Mouse (Mus musculus) forebrain, embryonic 12.5 days (tissue): Measurements from ENCODE around the gene Srsf5. TPM values are rescaled to one million over a fixed set of nuclear protein-coding genes. Genes with fewer than 3 reads are reported as not detected.
"Not testable (repeated sequence)": the region's sequence is repeated elsewhere in the genome, so short reads cannot be mapped to it uniquely, and the experiment has no call there.

ENCODE experiments used
- ATAC-seq: fragments of 200-750 bp; cut with Nextera tagmentation; 2 replicates; pipeline ENCODE4 v1.8.0; 2017; ENCODE audit warnings: moderate TSS enrichment; ENCODE audit not compliant: low FRiP score
- H3K27ac ChIP-seq: fragments of 300-500 bp; sonication (generic); 2 replicates; pipeline ENCODE4 v1.5.1; 2016; ENCODE audit warnings: mild to moderate bottlenecking
- H3K27me3 ChIP-seq: fragments of 300-500 bp; sonication (generic); 2 replicates; pipeline ENCODE4 v1.6.1; 2016; ENCODE audit warnings: mild to moderate bottlenecking
- H3K36me3 ChIP-seq: fragments of 300-500 bp; sonication (generic); replicated peaks from 2 replicates; pipeline ENCODE4 v1.6.1; 2016; ENCODE audit warnings: mild to moderate bottlenecking
- H3K4me1 ChIP-seq: fragments of 300-500 bp; sonication (generic); 2 replicates; pipeline ENCODE4 v1.6.1; 2016
- H3K4me2 ChIP-seq: fragments of 300-500 bp; sonication (generic); 2 replicates; pipeline ENCODE4 v1.6.1; 2016; ENCODE audit warnings: mild to moderate bottlenecking, moderate library complexity
- H3K4me3 ChIP-seq: fragments of 300-500 bp; sonication (generic); replicated peaks from 2 replicates; pipeline ENCODE4 v1.5.1; 2016; ENCODE audit warnings: mild to moderate bottlenecking
- H3K9ac ChIP-seq: fragments of 300-500 bp; sonication (generic); 2 replicates; pipeline ENCODE4 v1.6.1; 2016; ENCODE audit warnings: mild to moderate bottlenecking
- H3K9me3 ChIP-seq: fragments of 300-500 bp; sonication (generic); 2 replicates; pipeline ENCODE4 v1.6.1; 2016
- WGBS: fragments of 180-500 bp; shearing (Covaris S2); methylation state at CpG from one replicate; pipeline ENCODE4 v1.1.7; 2016; 5-methylcytosine and 5-hydroxymethylcytosine counted together
- polyA plus RNA-seq: library from polyadenylated mRNA; unstranded; fragments of >200 nt; fragmentation: Nextera tagmentation; extraction: Ambion mirVana; gene quantifications from 2 replicates; pipeline ENCODE4 v1.2.1, GENCODE M21; 2016

The Srsf5 gene
- polyA plus RNA-seq, 1 experiment from 2014 or later: 656 TPM

GRCm38 (mm10) chr12:80931402-80932140 lies 13.7 kb upstream of the Srsf5 start:
- no peak overlapping the region for H3K27ac ChIP-seq
- H3K9me3 ChIP-seq: no peaks in the 10 kb centered on the region
- no peak overlapping the region for H3K4me3 ChIP-seq
- no peaks in the 10 kb centered on the region for H3K4me1 ChIP-seq
- no peak overlapping the region for H3K4me2 ChIP-seq
- ATAC-seq: no peak
- H3K27me3 ChIP-seq: no peaks in the 10 kb centered on the region
- H3K9ac ChIP-seq: no peak overlapping the region
- WGBS: 90% methylated on average over 3 of the region's 3 CpGs
- no peaks in the 10 kb centered on the region for H3K36me3 ChIP-seq

DNA sequence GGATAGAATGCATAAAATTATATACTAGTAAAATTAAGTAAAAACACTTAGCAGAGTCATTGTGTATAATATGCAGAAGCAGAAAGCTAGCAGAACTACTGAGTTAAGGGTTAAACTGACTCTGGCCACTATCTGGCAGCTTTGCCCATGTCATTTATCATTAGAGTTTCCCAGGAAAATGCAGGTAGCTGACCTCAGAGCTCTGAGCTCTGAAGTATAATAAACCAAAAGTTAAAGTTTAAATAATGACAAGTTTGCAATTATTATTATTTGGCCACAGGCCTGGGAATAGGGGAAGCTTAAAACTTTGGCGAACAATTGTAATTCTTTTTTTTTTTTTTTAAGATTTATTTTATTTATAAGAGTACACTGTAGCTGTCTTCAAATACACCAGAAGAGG lies 12.4 kb upstream of the Srsf5 start:
- Histone ChIP-seq H3K36me3 (no peaks in the 10 kb centered on the region), H3K27me3 (no peaks in the 10 kb centered on the region), H3K9ac (no peak overlapping the region), H3K9me3 (no peaks in the 10 kb centered on the region), H3K4me1 (no peaks in the 10 kb centered on the region), H3K27ac (no peak overlapping the region), H3K4me2 (no peak overlapping the region), H3K4me3 (no peak overlapping the region)
- 100% methylated on average over 1 of the region's 1 CpGs for WGBS
- no peak for ATAC-seq

DNA sequence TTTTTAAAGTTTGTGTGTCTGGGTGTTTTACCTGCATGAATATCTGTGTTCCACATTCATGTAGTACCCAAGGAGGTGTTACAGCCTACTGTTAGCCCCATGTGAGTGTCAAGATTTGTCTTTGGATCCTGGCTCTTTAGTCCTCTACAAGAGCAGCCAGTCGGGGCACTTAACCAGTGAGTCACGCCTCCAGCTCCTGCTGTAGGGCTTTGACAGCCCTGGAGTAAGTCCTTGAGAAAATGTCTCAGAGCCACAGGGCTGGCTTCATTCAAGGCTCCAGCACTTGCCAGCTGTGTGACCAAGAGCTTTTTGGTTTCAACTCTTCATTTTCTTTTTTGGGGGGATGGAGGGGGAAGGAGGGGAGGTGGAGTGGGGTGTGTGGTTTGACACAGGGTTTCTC lies 8.6 kb upstream of the Srsf5 start:
- Histone ChIP-seq H3K4me1 (no peaks in the 10 kb centered on the region), H3K9ac (no peak overlapping the region), H3K36me3 (no peaks in the 10 kb centered on the region), H3K27me3 (no peaks in the 10 kb centered on the region), H3K4me2 (no peak overlapping the region), H3K4me3 (no peak overlapping the region), H3K9me3 (no peaks in the 10 kb centered on the region), H3K27ac (no peak overlapping the region)
- ATAC-seq: no peak
- 76% methylated on average over 2 of the region's 2 CpGs for WGBS

DNA sequence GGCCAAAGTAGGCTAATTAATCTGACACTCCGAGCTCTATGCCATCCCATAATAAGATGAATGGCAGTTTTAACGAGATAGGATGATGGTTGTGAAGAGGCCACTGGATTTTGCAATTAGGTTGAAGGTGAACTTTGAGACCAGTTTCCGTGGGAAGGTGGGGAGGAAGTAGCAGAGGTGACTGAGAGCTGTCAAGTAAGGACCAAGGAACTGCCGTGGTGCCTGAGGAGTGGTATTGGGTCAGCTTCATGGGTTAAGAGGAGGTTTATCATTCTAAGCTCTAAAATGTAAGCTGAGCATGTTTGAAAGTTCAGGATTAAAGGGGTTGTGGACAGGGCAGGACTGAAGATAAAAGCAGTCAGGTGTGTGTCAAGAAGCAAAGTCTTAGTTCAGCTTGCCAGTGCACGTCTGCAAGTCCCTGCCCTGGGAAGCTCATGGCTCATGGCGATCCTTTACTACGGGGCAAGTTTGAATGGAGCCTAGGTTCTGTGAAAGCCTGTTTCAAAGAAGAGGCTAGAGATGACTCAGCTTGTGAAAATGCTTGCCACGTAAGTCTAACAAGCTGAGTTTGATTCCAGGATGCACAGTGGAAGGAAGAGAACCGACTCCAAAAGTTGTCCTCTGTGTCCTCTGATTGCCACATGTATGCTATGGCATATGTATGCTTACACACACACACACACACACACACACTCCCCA lies 7.8 kb upstream of the Srsf5 start:
- H3K27me3 ChIP-seq: no peaks in the 10 kb centered on the region
- H3K9me3 ChIP-seq: no peaks in the 10 kb centered on the region
- WGBS: 72% methylated on average over 9 of the region's 9 CpGs
- ATAC-seq: no peak
- H3K4me1 ChIP-seq: no peaks in the 10 kb centered on the region
- no peak overlapping the region for H3K4me2 ChIP-seq
- H3K36me3 ChIP-seq: no peaks in the 10 kb centered on the region
- no peak overlapping the region for H3K4me3 ChIP-seq
- no peak overlapping the region for H3K27ac ChIP-seq
- H3K9ac ChIP-seq: no peak overlapping the region

- no peak for ATAC-seq
- 73% methylated on average over 5 of the region's 5 CpGs for WGBS
- no peaks in the 10 kb centered on the region for H3K4me1 ChIP-seq
- H3K4me3 ChIP-seq: no peak overlapping the region
- no peak overlapping the region for H3K4me2 ChIP-seq
- H3K36me3 ChIP-seq: no peaks in the 10 kb centered on the region
- H3K27me3 ChIP-seq: no peaks in the 10 kb centered on the region
- no peak overlapping the region for H3K9ac ChIP-seq
- H3K9me3 ChIP-seq: no peaks in the 10 kb centered on the region
- H3K27ac ChIP-seq: no peak overlapping the region
These were observed 6.7 kb upstream of the Srsf5 start for GRCm38 (mm10) chr12:80938642-80939041.

DNA sequence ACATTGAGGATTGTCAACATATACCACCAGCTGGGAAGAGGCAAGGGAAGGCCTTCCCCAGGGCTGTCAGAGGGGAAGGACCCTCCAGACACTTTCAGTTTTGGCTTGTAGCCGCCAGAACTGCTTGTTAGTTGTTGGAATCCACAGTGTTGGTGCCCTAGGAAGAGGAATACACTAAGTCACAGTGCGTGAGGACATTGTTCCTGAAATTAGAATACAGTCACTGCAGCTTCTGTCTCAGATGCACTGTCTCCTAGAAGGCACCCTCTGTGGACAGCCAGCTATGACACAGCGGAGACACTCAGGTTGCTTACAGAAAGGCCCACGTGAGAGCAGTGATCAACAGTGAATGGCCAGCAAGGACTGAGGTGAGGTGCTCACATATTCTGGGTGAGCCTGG lies 6.1 kb upstream of the Srsf5 start:
- Histone ChIP-seq H3K4me3 (no peak overlapping the region), H3K4me2 (no peak overlapping the region), H3K27ac (no peak overlapping the region), H3K9me3 (no peaks in the 10 kb centered on the region), H3K36me3 (no peaks in the 10 kb centered on the region), H3K9ac (no peak overlapping the region), H3K27me3 (no peaks in the 10 kb centered on the region), H3K4me1 (no peaks in the 10 kb centered on the region)
- WGBS: 77% methylated on average over 4 of the region's 4 CpGs
- no peak for ATAC-seq

- WGBS: 96% methylated on average over 3 of the region's 3 CpGs
- H3K36me3 ChIP-seq: peaks cover 2% of the 10 kb centered on the region; the same call in 1 of the 2 replicates
- peaks cover 6% of the 10 kb centered on the region for H3K4me1 ChIP-seq
- no peak overlapping the region for H3K9ac ChIP-seq
- H3K9me3 ChIP-seq: no peaks in the 10 kb centered on the region
- no peak for ATAC-seq
- no peak overlapping the region for H3K27ac ChIP-seq
- no peaks in the 10 kb centered on the region for H3K27me3 ChIP-seq
- H3K4me2 ChIP-seq: no peak overlapping the region
- H3K4me3 ChIP-seq: no peak overlapping the region
These were observed 3.4 kb upstream of the Srsf5 start for GRCm38 (mm10) chr12:80941886-80942285.

DNA sequence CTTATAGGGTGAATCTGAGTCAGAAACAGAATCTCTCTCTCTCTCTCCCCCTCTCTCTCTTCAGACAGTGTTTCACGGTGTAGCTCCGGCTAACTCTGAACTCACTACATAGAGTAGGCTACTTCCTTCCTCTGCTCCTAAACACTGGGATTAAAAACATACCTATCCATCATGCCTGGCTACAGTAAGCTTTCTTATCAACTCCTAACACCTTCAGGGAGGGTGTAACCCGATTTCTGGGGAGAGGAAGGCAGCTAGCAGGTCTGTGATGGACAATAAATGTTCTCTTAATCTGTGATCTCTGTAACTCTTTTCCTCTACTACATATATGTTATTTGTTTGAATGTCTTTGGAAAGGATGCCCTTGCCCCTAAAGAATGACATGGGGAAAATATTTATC lies 1.9 kb upstream of the Srsf5 start:
- Histone ChIP-seq H3K4me2 (no peak overlapping the region), H3K36me3 (peaks cover 15% of the 10 kb centered on the region), H3K4me1 (peaks cover 12% of the 10 kb centered on the region), H3K9ac (no peak overlapping the region), H3K27me3 (no peaks in the 10 kb centered on the region), H3K27ac (no peak overlapping the region), H3K9me3 (no peaks in the 10 kb centered on the region), H3K4me3 (no peak overlapping the region)
- ATAC-seq: no peak
- 88% methylated on average over 3 of the region's 3 CpGs for WGBS

DNA sequence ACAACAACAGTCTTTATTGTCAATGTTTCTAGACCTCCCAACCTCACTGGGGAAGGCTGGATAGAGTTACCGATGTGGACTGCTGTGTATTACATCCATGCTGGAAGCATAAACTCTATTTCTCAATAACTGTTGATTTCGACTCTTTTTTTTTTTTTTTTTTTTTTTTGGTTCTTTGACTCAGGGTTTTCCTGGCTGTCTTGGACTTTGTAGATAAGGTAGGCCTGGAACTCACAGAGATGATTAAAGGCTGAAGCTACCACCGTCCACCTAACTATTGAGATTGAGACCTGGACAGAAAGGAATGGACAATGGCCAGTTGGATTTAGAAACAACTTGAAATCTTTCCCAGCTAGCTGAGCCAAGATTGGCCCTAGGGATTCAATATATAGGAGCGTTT lies 1.1 kb upstream of the Srsf5 start:
- Histone ChIP-seq H3K9ac (no peak overlapping the region), H3K4me2 (no peak overlapping the region), H3K27ac (no peak overlapping the region), H3K4me1 (peaks cover 12% of the 10 kb centered on the region), H3K27me3 (no peaks in the 10 kb centered on the region), H3K36me3 (peaks cover 21% of the 10 kb centered on the region), H3K4me3 (no peak overlapping the region), H3K9me3 (no peaks in the 10 kb centered on the region)
- no peak for ATAC-seq
- WGBS: 91% methylated on average over 4 of the region's 4 CpGs

GRCm38 (mm10) chr12:80944963-80945333 lies 356 bp upstream of the Srsf5 start:
- peak overlapping the region; percentile 99 for H3K4me3 ChIP-seq
- WGBS: 2% methylated on average over 9 of the region's 9 CpGs
- peak; percentile 27 for ATAC-seq

GRCm38 (mm10) chr12:80945996-80946355 lies 672 bp downstream of the Srsf5 start:
- H3K9me3 ChIP-seq: no peaks in the 10 kb centered on the region
- H3K27me3 ChIP-seq: no peaks in the 10 kb centered on the region
- peaks cover 32% of the 10 kb centered on the region for H3K36me3 ChIP-seq
- WGBS: under 1% methylated on average over 39 of the region's 47 CpGs
- H3K4me3 ChIP-seq: peak overlapping the region; percentile 99
- peak overlapping the region; percentile 93 for H3K9ac ChIP-seq
- peaks cover 12% of the 10 kb centered on the region for H3K4me1 ChIP-seq
- peak; percentile 96 for ATAC-seq
- H3K4me2 ChIP-seq: peak overlapping the region; percentile 74
- H3K27ac ChIP-seq: peak overlapping the region; percentile 93

More at GRCm38 (mm10) chr12:80944963-80945333, 356 bp upstream of the Srsf5 start:
- Histone ChIP-seq H3K36me3 (peaks cover 26% of the 10 kb centered on the region), H3K4me1 (peaks cover 12% of the 10 kb centered on the region), H3K4me2 (peak overlapping the region; percentile 44), H3K27ac (peak overlapping the region; percentile 60; the same call in 1 of the 2 replicates), H3K9ac (peak overlapping the region; percentile 44; the same call in 1 of the 2 replicates)
- not testable (repeated sequence) for H3K27me3 ChIP-seq, H3K9me3 ChIP-seq

GRCm38 (mm10) chr12:80948202-80948601 lies 2.9 kb downstream of the Srsf5 start:
- H3K4me3 ChIP-seq: no peak overlapping the region
- WGBS: 96% methylated on average over 18 of the region's 18 CpGs
- ATAC-seq: no peak
- H3K36me3 ChIP-seq: peaks cover 54% of the 10 kb centered on the region
- no peak overlapping the region for H3K9ac ChIP-seq
- no peak overlapping the region for H3K4me2 ChIP-seq
- H3K4me1 ChIP-seq: peaks cover 12% of the 10 kb centered on the region
- no peak overlapping the region for H3K27ac ChIP-seq
- H3K27me3 ChIP-seq: no peaks in the 10 kb centered on the region
- no peaks in the 10 kb centered on the region for H3K9me3 ChIP-seq

DNA sequence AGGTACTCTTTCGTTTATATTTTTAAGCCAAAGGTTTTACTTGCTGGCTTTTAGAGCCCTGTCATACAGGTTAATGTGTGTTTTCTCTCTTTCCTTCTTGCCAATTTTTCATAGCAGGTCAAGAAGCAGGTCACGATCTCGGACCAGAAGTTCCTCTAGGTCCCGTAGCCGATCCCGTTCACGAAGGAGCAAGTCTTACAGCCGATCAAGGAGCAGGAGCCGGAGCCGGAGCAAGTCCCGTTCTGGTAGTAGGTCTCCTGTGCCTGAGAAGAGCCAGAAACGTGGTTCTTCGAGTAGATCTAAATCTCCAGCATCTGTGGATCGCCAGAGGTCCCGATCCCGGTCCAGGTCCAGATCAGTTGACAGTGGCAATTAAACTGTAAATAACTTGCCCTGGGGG lies 4.3 kb downstream of the Srsf5 start:
- not testable (repeated sequence) for ATAC-seq

More for the DNA sequence above, 4.3 kb downstream of the Srsf5 start:
- H3K4me2 ChIP-seq, H3K9me3 ChIP-seq, H3K4me3 ChIP-seq, H3K9ac ChIP-seq, H3K27ac ChIP-seq, H3K27me3 ChIP-seq: not testable (repeated sequence)
- H3K36me3 ChIP-seq: peaks cover 67% of the 10 kb centered on the region
- WGBS: 98% methylated on average over 16 of the region's 16 CpGs
- H3K4me1 ChIP-seq: peaks cover 12% of the 10 kb centered on the region
